In the genomic region with DNA sequence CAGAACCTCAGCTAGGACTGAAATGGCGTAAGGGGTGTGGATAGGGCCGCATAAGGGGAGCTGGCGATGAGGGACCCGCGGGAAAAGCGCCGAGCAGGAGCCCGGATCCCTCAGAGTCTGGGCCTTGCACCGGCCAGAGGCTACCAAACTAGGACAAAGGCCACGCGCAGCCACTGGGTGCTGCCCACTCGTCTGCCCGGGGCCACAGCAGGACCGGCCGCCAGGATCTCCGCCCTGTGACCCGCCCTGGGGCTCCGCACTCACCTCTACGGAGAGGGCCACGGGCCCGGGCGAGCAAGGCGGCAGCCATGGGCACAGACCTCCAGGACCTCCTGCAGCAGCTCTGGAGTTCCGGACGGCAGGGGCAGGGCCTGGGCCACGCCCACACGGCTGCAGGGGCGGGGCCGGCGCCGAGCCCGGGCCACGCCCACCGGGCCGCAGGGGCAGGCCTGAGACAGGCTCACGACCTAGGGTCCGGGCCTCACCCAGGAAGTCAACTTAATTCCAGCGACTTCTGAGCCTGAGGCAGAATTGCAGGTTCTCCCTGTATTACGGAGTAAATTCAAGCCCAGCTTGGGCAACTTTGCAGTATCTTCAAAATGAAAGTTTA, we compare ENCODE assay signal across 8 mouse cellular contexts. TPM values are rescaled to one million over a fixed set of nuclear protein-coding genes. Genes with fewer than 3 reads are reported as not detected.
DNase-seq lines count a peak whose midpoint lies in the region; ATAC-seq and TF ChIP-seq lines count a peak whose summit lies in the region.

Acads (minus strand) TSS at position 386 of the 610 bp plus-strand sequence.

- H3K9ac ChIP-seq in embryonic facial prominence, embryonic 13.5 days, result peak within 1 kb of the TSS; percentile 83
- H3K9ac ChIP-seq in heart, adult 2 months (ENCODE audit: low read depth, low read length), result peak within 1 kb of the TSS; percentile 81
- peak within 1 kb of the TSS; percentile 89 for H3K9ac ChIP-seq in liver, embryonic 11.5 days (ENCODE audit: low read depth, low read length)

- H3K27me3 ChIP-seq in embryonic facial prominence, embryonic 13.5 days, result no peaks in the 10 kb centered on the region
- no peaks in the 10 kb centered on the region for H3K27me3 ChIP-seq in heart, adult 2 months (ENCODE audit: control insufficient read depth, insufficient read depth, low read length)
- H3K27me3 ChIP-seq in kidney, adult 2 months (replicated peaks; ENCODE audit: control insufficient read depth, insufficient read depth, low read length), result no peaks in the 10 kb centered on the region
- H3K27me3 ChIP-seq in liver, embryonic 11.5 days (replicated peaks; ENCODE audit: control insufficient read depth, insufficient read depth, low read length), result no peaks in the 10 kb centered on the region
- no peaks in the 10 kb centered on the region for H3K27me3 ChIP-seq in splenic B cell, adult 2 months (ENCODE audit: control insufficient read depth, insufficient read depth, low read length, poor library complexity, severe bottlenecking)

- DNase-seq in A20 (ENCODE audit: low read depth, low spot score), result peak; percentile 91
- DNase-seq in adrenal gland, postnatal 14 days, result peak; percentile 93
- peak; percentile 94 for DNase-seq in heart, adult 2 months
- DNase-seq in kidney, adult 2 months, result peak; percentile 94
- peak; percentile 88 for DNase-seq in liver, embryonic 11.5 days (ENCODE audit: low spot score)
- DNase-seq in splenic B cell, adult 2 months (ENCODE audit: low read depth, low spot score), result peak; percentile 81

- H3K4me1 ChIP-seq in embryonic facial prominence, embryonic 13.5 days, result peaks cover 7% of the 10 kb centered on the region; the same call in 1 of the 2 replicates
- peaks cover 2% of the 10 kb centered on the region for H3K4me1 ChIP-seq in heart, adult 2 months (ENCODE audit: control insufficient read depth, insufficient read depth, low read length)
- H3K4me1 ChIP-seq in kidney, adult 2 months (ENCODE audit: control insufficient read depth, insufficient read depth, low read length), result 0 out of 2 replicates have a peak, but pooled peaks cover 2% of the 10 kb centered on the region
- H3K4me1 ChIP-seq in liver, embryonic 11.5 days (replicated peaks; ENCODE audit: control insufficient read depth, insufficient read depth, low read length), result no peaks in the 10 kb centered on the region; the same call in 1 of the 2 replicates

- TF ChIP-seq POLR2A in heart, adult 2 months (IDR thresholded peaks at IDR 0.05; ENCODE audit: insufficient read depth, low read depth, low read length), result no peak; the same call in none of the 2 replicates
- TF ChIP-seq POLR2A in kidney, adult 2 months (IDR thresholded peaks at IDR 0.05; ENCODE audit: low read depth, low read length), result no peak

- peak; percentile 79 for ATAC-seq in embryonic facial prominence, embryonic 13.5 days (ENCODE audit: insufficient number of reproducible peaks, insufficient read depth, low FRiP score, low TSS enrichment, low read depth)
- ATAC-seq in liver, embryonic 11.5 days (replicated peaks; ENCODE audit: low FRiP score), result peak; percentile 95
- ATAC-seq in monocyte, adult 5-6 weeks (replicated peaks; ENCODE audit: insufficient number of reproducible peaks, low FRiP score, low TSS enrichment, poor library complexity, severe bottlenecking), result peak; percentile 62

- peak within 1 kb of the TSS; percentile 71 for H3K4me3 ChIP-seq in embryonic facial prominence, embryonic 13.5 days
- peak within 1 kb of the TSS; percentile 65 for H3K4me3 ChIP-seq in heart, adult 2 months
- H3K4me3 ChIP-seq in kidney, adult 2 months (ENCODE audit: insufficient read depth, low read depth, low read length), result peak within 1 kb of the TSS; percentile 91
- peak within 1 kb of the TSS; percentile 92 for H3K4me3 ChIP-seq in liver, embryonic 11.5 days (ENCODE audit: low read depth, low read length)

- H3K27ac ChIP-seq in embryonic facial prominence, embryonic 13.5 days, result peak within 1 kb of the TSS; percentile 60
- peak within 1 kb of the TSS; percentile 89 for H3K27ac ChIP-seq in heart, adult 2 months
- peak within 1 kb of the TSS; percentile 68 for H3K27ac ChIP-seq in kidney, adult 2 months (ENCODE audit: insufficient read depth, low read depth, low read length)
- H3K27ac ChIP-seq in liver, embryonic 11.5 days (ENCODE audit: low read depth, low read length), result peak within 1 kb of the TSS; percentile 70

- H3K4me2 ChIP-seq in embryonic facial prominence, embryonic 13.5 days, result peak within 1 kb of the TSS; percentile 69
- H3K4me2 ChIP-seq in liver, embryonic 11.5 days, result peak within 1 kb of the TSS; percentile 94

- peaks cover 49% of the 10 kb centered on the region for H3K36me3 ChIP-seq in embryonic facial prominence, embryonic 13.5 days
- H3K36me3 ChIP-seq in heart, adult 2 months (ENCODE audit: control insufficient read depth, insufficient read depth, low read length), result no peaks in the 10 kb centered on the region
- no peaks in the 10 kb centered on the region for H3K36me3 ChIP-seq in kidney, adult 2 months (ENCODE audit: control insufficient read depth, insufficient read depth, low read length)
- H3K36me3 ChIP-seq in liver, embryonic 11.5 days (ENCODE audit: control insufficient read depth, insufficient read depth, low read length), result peaks cover 16% of the 10 kb centered on the region; the same call in 1 of the 2 replicates
- 0 out of 2 replicates have a peak, but pooled peaks cover 1% of the 10 kb centered on the region for H3K36me3 ChIP-seq in splenic B cell, adult 2 months (ENCODE audit: control insufficient read depth, insufficient read depth, low read length, poor library complexity, severe bottlenecking)

- no peak for TF ChIP-seq CTCF in heart, adult 2 months (IDR thresholded peaks at IDR 0.05)
- no peak for TF ChIP-seq CTCF in kidney, adult 2 months (conservative IDR thresholded peaks at IDR 0.05; ENCODE audit: insufficient read depth, insufficient read length, low read depth, low read length)

- intact Hi-C loops in heart, adult 2 months (cut with DNase I), result no loop called here

- 0 out of 2 replicates have a peak, but pooled peaks cover 1% of the 10 kb centered on the region for H3K79me2 ChIP-seq in heart, adult 2 months (replicated peaks; ENCODE audit: control insufficient read depth, insufficient read depth, low read length)

- no peak for TF ChIP-seq EP300 in heart, adult 2 months (IDR thresholded peaks at IDR 0.05; ENCODE audit: insufficient read depth, low read depth, low read length)

- no peaks in the 10 kb centered on the region for H3K9me3 ChIP-seq in embryonic facial prominence, embryonic 13.5 days
- H3K9me3 ChIP-seq in liver, embryonic 11.5 days (ENCODE audit: control insufficient read depth, low read length), result no peaks in the 10 kb centered on the region

- WGBS in embryonic facial prominence, embryonic 13.5 days, result 1% methylated on average over 35 of the region's 39 CpGs
- 2% methylated on average over 39 of the region's 39 CpGs for WGBS in heart, adult 2 months
- WGBS in kidney, adult 2 months, result under 1% methylated on average over 39 of the region's 39 CpGs
- WGBS in liver, embryonic 11.5 days, result under 1% methylated on average over 39 of the region's 39 CpGs

RNA-seq across cellular contexts. Expression of gene Acads, which starts in this region (rescaled TPM):
- 308 and 317 TPM in 2 replicates for total RNA-seq in adrenal gland, postnatal 14 days (2021)
- 48.2 and 52.5 TPM in 2 replicates for polyA plus RNA-seq in embryonic facial prominence, embryonic 13.5 days (2015; fragmentation: Nextera tagmentation; extraction: Ambion mirVana)
- total RNA-seq in heart, adult 2 months (2021), result 100 to 1,000 TPM; 199 to 228 TPM
- 256 and 333 TPM in 2 replicates for polyA plus RNA-seq in heart, adult 2 months (2012; rRNA removed)
- 220 and 241 TPM in 2 replicates for polyA plus RNA-seq in kidney, adult 2 months (2012; rRNA removed)
- 35.5 and 37.4 TPM in 2 replicates for polyA plus RNA-seq in liver, embryonic 11.5 days (2014; fragmentation: Nextera tagmentation; extraction: Ambion mirVana)
- total RNA-seq in monocyte, adult 5-6 weeks (2017), result 10.4 to 19.1 TPM (median 15.8 TPM) in 3 replicates

Comparison
In these comparisons a context has a peak if more than half of its experiments do, and no peak if none do; other contexts are left out.
1. Peak in every context shown above with its lines: DNase-seq, ATAC-seq, H3K4me3 ChIP-seq and H3K27ac ChIP-seq.